Mouse (Mus musculus) hindbrain, embryonic 16.5 days (tissue): Measurements from ENCODE around the gene F3. TPM values are rescaled to one million over a fixed set of nuclear protein-coding genes. Genes with fewer than 3 reads are reported as not detected.
"Not testable (repeated sequence)": the region's sequence is repeated elsewhere in the genome, so short reads cannot be mapped to it uniquely, and the experiment has no call there.

Experiments
- ATAC-seq: fragments of 200-750 bp; cut with Nextera tagmentation; 2 replicates; pipeline ENCODE4 v1.8.0; 2017; ENCODE audit warnings: moderate TSS enrichment, moderate library complexity
- H3K27ac ChIP-seq: fragments of 300-500 bp; sonication (generic); 2 replicates; pipeline ENCODE4 v1.5.1; 2014; ENCODE audit warnings: low read depth, mild to moderate bottlenecking, control low read depth, low read length, moderate library complexity
- H3K27me3 ChIP-seq: fragments of 300-500 bp; sonication (generic); replicated peaks from 2 replicates; pipeline ENCODE4 v1.6.1; 2014; ENCODE audit warnings: low read length; ENCODE audit not compliant: control insufficient read depth, insufficient read depth
- H3K36me3 ChIP-seq: fragments of 300-500 bp; sonication (generic); 2 replicates; pipeline ENCODE4 v1.6.1; 2014; ENCODE audit warnings: mild to moderate bottlenecking, low read length, moderate library complexity, mixed read lengths; ENCODE audit not compliant: control insufficient read depth, insufficient read depth
- H3K4me1 ChIP-seq: fragments of 300-500 bp; sonication (generic); 2 replicates; pipeline ENCODE4 v1.6.1; 2014; ENCODE audit warnings: low read depth, low read length; ENCODE audit not compliant: control insufficient read depth, insufficient read depth
- H3K4me2 ChIP-seq: fragments of 300-500 bp; sonication (generic); 2 replicates; pipeline ENCODE4 v1.6.1; 2014; ENCODE audit warnings: mild to moderate bottlenecking, low read length, control low read depth, moderate library complexity
- H3K4me3 ChIP-seq: fragments of 300-500 bp; sonication (generic); 2 replicates; pipeline ENCODE4 v1.5.1; 2014; ENCODE audit warnings: mild to moderate bottlenecking, low read length, control low read depth, moderate library complexity
- H3K9ac ChIP-seq: fragments of 300-500 bp; sonication (generic); 2 replicates; pipeline ENCODE4 v1.6.1; 2014; ENCODE audit warnings: low read depth, mild to moderate bottlenecking, control low read depth, low read length, moderate library complexity
- H3K9me3 ChIP-seq: fragments of 300-500 bp; sonication (generic); 2 replicates; pipeline ENCODE4 v1.6.1; 2014; ENCODE audit warnings: mild to moderate bottlenecking, low read length, moderate library complexity; ENCODE audit not compliant: control insufficient read depth
- WGBS: fragments of 180-500 bp; shearing (Covaris S2); extraction: QIAGEN DNeasy Blood & Tissue Kit; methylation state at CpG from one replicate; pipeline ENCODE4 v1.1.7; 2014; 5-methylcytosine and 5-hydroxymethylcytosine counted together
- polyA plus RNA-seq: library from polyadenylated mRNA; unstranded; fragments of >200 nt; fragmentation: Nextera tagmentation; extraction: Ambion mirVana; gene quantifications from 2 replicates; pipeline ENCODE4 v1.2.1, GENCODE M21; 2015

Gene F3
- polyA plus RNA-seq, 1 experiment from 2014 or later: 11.6 TPM

- H3K27ac ChIP-seq, H3K4me2 ChIP-seq, H3K4me3 ChIP-seq, ATAC-seq, H3K9ac ChIP-seq, H3K27me3 ChIP-seq, H3K36me3 ChIP-seq, H3K4me1 ChIP-seq, H3K9me3 ChIP-seq: not testable (repeated sequence)
- 87% methylated on average over 4 of the region's 4 CpGs for WGBS
Observed at GRCm38 (mm10) chr3:121741186-121741848, 18.0 kb downstream of the F3 start.

GRCm38 (mm10) chr3:121754319-121755090, 31.2 kb downstream of the F3 start:
- not testable (repeated sequence) for H3K36me3 ChIP-seq, H3K4me3 ChIP-seq, ATAC-seq, H3K9me3 ChIP-seq, H3K4me1 ChIP-seq, H3K9ac ChIP-seq, H3K4me2 ChIP-seq, H3K27ac ChIP-seq, H3K27me3 ChIP-seq
- 87% methylated on average over 10 of the region's 10 CpGs for WGBS

GRCm38 (mm10) chr3:121755152-121755551, 31.8 kb downstream of the F3 start:
- no peak overlapping the region for H3K4me2 ChIP-seq
- no peaks in the 10 kb centered on the region for H3K9me3 ChIP-seq
- ATAC-seq: peak; percentile 42; the same call in 1 of the 2 replicates
- no peaks in the 10 kb centered on the region for H3K27me3 ChIP-seq
- H3K36me3 ChIP-seq: 0 out of 2 replicates have a peak, but pooled peaks cover under 1% of the 10 kb centered on the region
- no peak overlapping the region for H3K4me3 ChIP-seq
- 18% methylated on average over 3 of the region's 3 CpGs for WGBS
- no peak overlapping the region for H3K27ac ChIP-seq
- H3K9ac ChIP-seq: no peak overlapping the region
- no peaks in the 10 kb centered on the region for H3K4me1 ChIP-seq

- no peak overlapping the region for H3K9ac ChIP-seq
- H3K27me3 ChIP-seq: no peaks in the 10 kb centered on the region
- peaks cover 3% of the 10 kb centered on the region; the same call in 1 of the 2 replicates for H3K36me3 ChIP-seq
- 74% methylated on average over 7 of the region's 7 CpGs for WGBS
- no peak for ATAC-seq
- no peaks in the 10 kb centered on the region for H3K9me3 ChIP-seq
- no peak overlapping the region for H3K4me2 ChIP-seq
- no peak overlapping the region for H3K4me3 ChIP-seq
- no peak overlapping the region for H3K27ac ChIP-seq
- no peaks in the 10 kb centered on the region for H3K4me1 ChIP-seq
Observed at GRCm38 (mm10) chr3:121758373-121758772, 35.0 kb downstream of the F3 start.

GRCm38 (mm10) chr3:121762056-121762852, 38.9 kb downstream of the F3 start:
- Histone ChIP-seq H3K27me3 (no peaks in the 10 kb centered on the region), H3K27ac (no peak overlapping the region), H3K4me3 (no peak overlapping the region), H3K4me1 (no peaks in the 10 kb centered on the region), H3K9me3 (no peaks in the 10 kb centered on the region), H3K36me3 (peaks cover 17% of the 10 kb centered on the region), H3K4me2 (no peak overlapping the region), H3K9ac (no peak overlapping the region)
- WGBS: 65% methylated on average over 4 of the region's 4 CpGs
- peak; percentile 82 for ATAC-seq

GRCm38 (mm10) chr3:121766048-121766447, 42.7 kb downstream of the F3 start:
- H3K4me2 ChIP-seq: no peak overlapping the region
- no peaks in the 10 kb centered on the region for H3K4me1 ChIP-seq
- no peaks in the 10 kb centered on the region for H3K27me3 ChIP-seq
- no peak overlapping the region for H3K27ac ChIP-seq
- H3K9ac ChIP-seq: no peak overlapping the region
- H3K4me3 ChIP-seq: no peak overlapping the region
- no peaks in the 10 kb centered on the region for H3K9me3 ChIP-seq
- H3K36me3 ChIP-seq: peaks cover 30% of the 10 kb centered on the region
- ATAC-seq: no peak

- Histone ChIP-seq H3K4me2 (no peak overlapping the region), H3K4me3 (no peak overlapping the region), H3K4me1 (no peaks in the 10 kb centered on the region), H3K27ac (no peak overlapping the region), H3K36me3 (peaks cover 31% of the 10 kb centered on the region), H3K9ac (no peak overlapping the region), H3K27me3 (no peaks in the 10 kb centered on the region), H3K9me3 (no peaks in the 10 kb centered on the region)
- 91% methylated on average over 5 of the region's 5 CpGs for WGBS
- no peak for ATAC-seq
Observed at GRCm38 (mm10) chr3:121766818-121767217, 43.5 kb downstream of the F3 start.

- Histone ChIP-seq H3K36me3 (peaks cover 29% of the 10 kb centered on the region), H3K9ac (no peak overlapping the region), H3K4me3 (no peak overlapping the region), H3K4me2 (no peak overlapping the region), H3K9me3 (no peaks in the 10 kb centered on the region), H3K27me3 (no peaks in the 10 kb centered on the region), H3K27ac (no peak overlapping the region), H3K4me1 (no peaks in the 10 kb centered on the region)
- whole genome bisulfite sequencing: 92% methylated on average over 3 of the region's 3 CpGs
- ATAC-seq: no peak
Observed at GRCm38 (mm10) chr3:121768770-121769169, 45.4 kb downstream of the F3 start.

- not testable (repeated sequence) for H3K27ac ChIP-seq, H3K27me3 ChIP-seq, H3K4me2 ChIP-seq, H3K36me3 ChIP-seq, H3K9me3 ChIP-seq, ATAC-seq, H3K4me3 ChIP-seq, H3K9ac ChIP-seq, H3K4me1 ChIP-seq
- 98% methylated on average over 4 of the region's 4 CpGs for WGBS
Observed at GRCm38 (mm10) chr3:121773336-121773735, 50.0 kb downstream of the F3 start.
